Mouse (Mus musculus) heart, adult 18-20 months (tissue): ENCODE data around the gene Ddx58. TPM values are rescaled to one million over a fixed set of nuclear protein-coding genes. Genes with fewer than 3 reads are reported as not detected.
A peak's percentile ranks its signal among the peaks of the same experiment; 100 is the strongest.

Experiments used
- DNase-seq, 2 experiments: peaks; one replicate each; pipeline ENCODE4 v3.0.0; 2021 to 2022; ENCODE audit warnings: mixed read lengths in 1 of 2
- total RNA-seq, 2 experiments: library from RNA; stranded (reverse); gene quantifications; 2 replicates each; pipeline ENCODE4 v1.2.3; 2021

Gene Ddx58
- total RNA-seq, 2 experiments from 2014 or later, result 7.6 to 8.5 TPM

- peak in 1 of 2 experiments; percentile 12 for DNase-seq
These were observed 57.9 kb downstream of the Ddx58 start for GRCm38 (mm10) chr4:40181681-40182080.

GRCm38 (mm10) chr4:40180046-40180445 lies 59.6 kb downstream of the Ddx58 start:
- DNase-seq, result no peak

GRCm38 (mm10) chr4:40178584-40178983 lies 61.0 kb downstream of the Ddx58 start:
- no peak for DNase-seq

GRCm38 (mm10) chr4:40174321-40174720 lies 65.3 kb downstream of the Ddx58 start:
- peak in 1 of 2 experiments; percentile 45 for DNase-seq

- DNase-seq, result no peak
These were observed 67.3 kb downstream of the Ddx58 start for GRCm38 (mm10) chr4:40172336-40172735.

GRCm38 (mm10) chr4:40171477-40171876 lies 68.2 kb downstream of the Ddx58 start:
- no peak for DNase-seq

GRCm38 (mm10) chr4:40163646-40164045 lies 76.0 kb downstream of the Ddx58 start:
- no peak for DNase-seq

- DNase-seq, result no peak
These were observed 78.8 kb downstream of the Ddx58 start for GRCm38 (mm10) chr4:40160591-40161434.

- DNase-seq, result no peak
These were observed 81.4 kb downstream of the Ddx58 start for GRCm38 (mm10) chr4:40158224-40158540.

GRCm38 (mm10) chr4:40157500-40158223 lies 82.0 kb downstream of the Ddx58 start:
- peak in 1 of 2 experiments; percentile 27 for DNase-seq

- no peak for DNase-seq
These were observed 82.8 kb downstream of the Ddx58 start for GRCm38 (mm10) chr4:40156582-40157499.

- DNase-seq, result peak; percentile 54 to 62
These were observed 83.5 kb downstream of the Ddx58 start for GRCm38 (mm10) chr4:40156153-40156552.

GRCm38 (mm10) chr4:40155467-40155999 lies 84.1 kb downstream of the Ddx58 start:
- no peak for DNase-seq

- DNase-seq, result no peak
These were observed 84.9 kb downstream of the Ddx58 start for GRCm38 (mm10) chr4:40154751-40155150.

Other genes with a start within 250 kb of the Ddx58 start
- gene Aco1, start 96.7 kb downstream of the Ddx58 start, total RNA-seq, result 10 to 100 TPM; 28.6 to 34.8 TPM
- gene Smim27, start 29.8 kb upstream of the Ddx58 start, total RNA-seq, result 10 to 100 TPM; 38.5 to 43.6 TPM
- gene Topors, start 30.0 kb upstream of the Ddx58 start, total RNA-seq, result 10 to 100 TPM in 1 of 2 experiments, 1 to 10 TPM in 1; 9.6 to 10.0 TPM
- 100 to 1,000 TPM; 498 to 550 TPM for gene Ndufb6, start 39.6 kb upstream of the Ddx58 start, total RNA-seq
- not detected for gene Tmem215, start 232.4 kb upstream of the Ddx58 start, total RNA-seq